Mouse (Mus musculus) cerebellum, postnatal 10 days (tissue): ENCODE data around the gene 4930548H24Rik.
"Not testable (repeated sequence)": the region's sequence is repeated elsewhere in the genome, so short reads cannot be mapped to it uniquely, and the experiment has no call there.

Source experiments
- DNase-seq, 2 experiments: peaks; one replicate each; pipeline ENCODE4 v3.0.0; 2021; ENCODE audit warnings: mixed read lengths in 2 of 2

4930548H24Rik gene

DNA sequence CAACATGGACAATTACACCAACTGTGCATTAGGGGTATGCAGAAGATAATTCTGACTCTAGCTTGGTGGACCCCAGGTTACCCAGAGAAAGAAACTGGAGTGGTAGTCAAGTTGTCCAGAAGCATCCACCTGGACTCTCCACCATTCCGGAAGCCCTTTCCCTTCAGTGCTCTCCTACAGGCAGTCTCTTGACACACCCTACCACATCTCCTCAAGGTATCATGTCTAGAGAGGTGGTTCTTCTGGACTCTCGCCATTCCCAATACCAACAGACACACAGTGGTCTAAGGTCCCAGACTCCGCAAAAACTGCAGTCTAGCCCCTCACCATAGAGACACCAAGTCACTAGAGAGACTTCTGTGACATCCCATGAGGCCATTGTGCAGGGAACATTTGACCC is at the start of gene 4930548H24Rik:
4930548H24Rik (plus strand) TSS at position 301 of the 400 bp plus-strand sequence.
- DNase-seq: no peak

DNA sequence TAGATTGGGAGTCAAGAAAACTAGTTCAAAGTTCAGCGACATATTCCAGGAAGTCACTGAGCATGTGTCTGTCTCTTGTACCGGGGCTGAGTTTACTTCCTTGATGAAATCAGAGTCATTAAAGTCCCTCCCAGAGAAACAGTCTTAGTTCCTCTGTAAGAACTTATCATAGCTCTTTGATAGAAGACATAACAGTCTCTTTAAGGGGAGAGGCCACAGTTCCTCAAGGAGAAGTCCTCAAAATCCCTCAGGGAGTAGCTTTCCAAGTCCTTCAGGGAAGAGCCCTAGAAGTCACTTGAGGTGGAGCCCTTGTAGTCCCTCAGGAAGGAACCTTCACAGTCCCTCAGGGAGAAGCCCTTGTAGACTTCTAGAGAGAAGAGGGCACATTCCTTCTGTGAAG is 34.2 kb upstream of the 4930548H24Rik start:
- DNase-seq: no peak

DNA sequence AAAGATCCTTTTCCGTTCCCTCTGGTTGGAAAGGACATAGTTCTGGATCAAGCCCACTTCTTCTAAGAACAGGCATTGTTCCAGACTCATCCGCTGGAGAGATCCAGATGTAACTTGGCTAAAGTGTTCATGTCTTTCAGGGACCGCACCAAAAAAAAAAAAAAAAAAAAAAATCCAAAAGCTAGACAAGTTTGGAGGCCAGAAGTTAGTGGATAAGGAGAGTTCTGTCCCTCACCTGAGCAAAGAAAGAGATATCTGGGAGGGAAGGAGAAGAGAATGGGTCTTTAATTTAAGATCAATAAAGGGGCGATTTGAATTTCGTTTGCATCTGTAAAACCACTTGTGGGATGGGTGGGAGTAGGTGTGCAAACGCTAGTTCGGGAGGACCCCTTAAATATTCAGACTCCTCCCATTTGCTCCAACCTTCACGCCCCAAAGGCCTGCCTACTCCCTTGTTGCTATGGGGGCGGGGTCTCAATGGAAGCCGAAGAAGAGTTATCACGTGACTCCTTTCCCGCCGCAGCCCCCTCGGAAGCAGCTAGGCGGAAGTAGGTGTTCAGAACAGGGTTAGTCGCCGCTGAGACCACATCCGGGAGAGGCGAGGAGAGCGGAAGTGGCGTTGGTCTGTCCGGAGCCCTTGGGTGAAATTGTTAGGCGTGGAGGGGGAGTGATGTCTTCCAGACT is 33.5 kb upstream of the 4930548H24Rik start, which contains the start of gene Zfp512:
Zfp512 (plus strand) TSS at position 554 of the 684 bp plus-strand sequence.
- peak; percentile 96 to 97 for DNase-seq

DNA sequence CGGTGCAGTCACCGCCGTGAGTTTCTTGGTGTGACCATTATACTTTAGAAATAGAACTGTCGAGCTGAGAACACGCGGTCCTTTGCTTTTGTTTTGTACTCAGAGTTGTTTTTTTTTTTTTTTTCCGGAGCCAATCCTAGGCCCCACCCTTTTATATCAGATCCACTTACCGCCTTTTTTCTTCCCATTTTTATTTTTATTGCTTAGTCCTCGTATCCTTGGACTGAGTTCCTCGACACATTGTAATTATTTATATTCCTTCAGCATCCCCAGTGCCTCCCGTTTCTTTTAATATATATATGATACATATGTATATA is 33.0 kb upstream of the 4930548H24Rik start:
- no peak for DNase-seq

DNA sequence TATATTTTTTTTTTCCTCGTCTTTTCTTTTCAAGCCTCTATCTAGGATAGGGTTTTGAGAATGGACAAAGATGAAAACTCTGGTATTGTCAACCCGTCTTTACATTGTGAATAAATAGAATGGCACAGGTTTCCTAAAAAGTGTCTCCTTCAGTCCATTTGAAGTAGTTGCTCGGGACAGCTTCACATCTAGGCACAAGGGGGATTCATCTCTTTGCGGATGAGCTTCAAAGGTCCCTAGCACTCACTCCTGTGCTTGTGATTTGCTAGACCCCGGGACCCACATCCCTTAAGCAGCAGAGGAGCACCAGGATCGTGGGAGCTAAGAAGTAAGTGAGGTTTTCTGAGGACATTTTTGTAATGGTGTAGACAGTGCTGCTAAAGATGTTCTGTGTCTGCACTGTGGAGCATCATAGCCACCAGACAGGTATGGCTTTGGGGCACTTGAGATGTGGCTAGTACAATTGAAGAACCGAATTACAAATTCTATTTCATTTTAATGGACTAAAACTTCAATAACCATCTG is 32.6 kb upstream of the 4930548H24Rik start:
- peak in 1 of 2 experiments; percentile 24 for DNase-seq

DNA sequence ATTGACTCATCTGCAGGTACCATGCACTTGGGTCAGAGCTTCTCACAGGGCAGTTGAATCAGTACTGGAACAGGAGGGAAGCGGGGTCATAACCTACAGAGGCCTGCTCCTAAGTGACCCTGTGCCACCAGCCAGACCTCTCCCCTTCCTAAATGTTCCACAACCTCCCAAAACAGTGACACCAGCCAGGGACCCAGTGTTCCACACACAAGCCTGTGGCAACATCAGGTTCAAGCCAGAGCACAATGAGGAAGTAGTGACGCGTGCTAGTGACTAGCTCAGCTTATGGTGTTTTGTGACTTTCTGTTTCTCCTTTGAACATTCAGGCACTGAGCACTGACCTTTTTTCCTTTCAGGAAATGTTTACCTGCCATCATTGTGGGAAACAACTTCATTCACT is 17.7 kb upstream of the 4930548H24Rik start:
- no peak for DNase-seq

DNA sequence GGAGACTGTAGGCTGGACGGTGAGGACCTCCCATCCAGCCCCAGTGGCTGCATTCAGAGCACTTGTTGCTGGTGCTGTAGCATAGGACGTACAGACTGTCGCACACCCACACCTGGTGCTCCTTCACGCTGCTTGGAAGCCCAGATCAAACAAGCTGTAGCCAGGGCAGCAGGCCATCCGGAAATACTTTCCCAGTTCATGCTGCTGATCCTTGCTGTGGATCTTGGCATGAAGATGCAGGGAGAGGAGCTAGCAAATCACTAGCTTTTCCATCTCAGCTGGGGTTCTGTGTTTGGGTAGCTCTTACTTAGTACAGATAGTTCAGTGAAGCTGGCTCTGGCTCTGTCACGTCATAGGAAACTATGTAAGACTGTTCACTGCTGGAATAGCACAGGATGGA is 15.8 kb upstream of the 4930548H24Rik start:
- DNase-seq: no peak

DNA sequence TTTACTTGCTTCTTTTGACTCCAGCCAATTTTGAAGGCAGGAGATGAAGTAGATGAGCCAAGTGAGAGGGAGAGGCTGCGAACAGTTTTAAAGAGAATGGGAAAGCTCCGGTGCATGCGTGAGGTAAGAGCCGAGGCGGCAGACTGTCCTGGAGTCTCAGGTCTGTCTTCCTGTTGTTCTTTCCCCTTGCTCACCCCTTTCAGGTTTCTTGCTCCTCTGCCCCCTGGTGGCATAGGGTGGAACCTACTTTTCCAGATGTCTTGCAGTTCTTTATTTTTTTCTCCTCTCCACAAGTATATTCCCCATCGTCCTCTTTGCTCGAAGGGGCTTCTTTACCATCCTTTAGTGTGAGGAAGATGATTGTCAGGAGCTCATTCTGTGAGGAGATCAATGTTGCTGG is 15.2 kb upstream of the 4930548H24Rik start:
- DNase-seq: peak; percentile 52 to 58

DNA sequence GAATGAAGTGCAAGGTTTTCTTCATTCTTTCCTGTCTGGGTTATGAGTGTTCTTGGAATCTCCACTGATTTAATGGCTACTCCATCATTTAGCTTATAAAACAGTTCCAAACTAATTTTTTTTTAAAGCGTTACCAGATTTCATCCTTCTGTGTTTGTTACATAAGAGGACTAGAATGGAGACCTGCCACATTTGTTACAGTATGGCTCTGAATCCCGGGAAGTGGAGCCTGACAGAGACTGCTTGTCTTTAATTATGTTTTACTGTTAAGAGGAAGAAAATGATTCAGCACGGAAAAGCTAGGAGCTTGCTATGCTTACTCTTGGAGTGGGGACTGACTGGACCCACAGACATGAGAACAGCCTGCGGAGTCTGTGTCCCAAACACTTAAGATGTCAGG is 5.0 kb upstream of the 4930548H24Rik start:
- no peak for DNase-seq

DNA sequence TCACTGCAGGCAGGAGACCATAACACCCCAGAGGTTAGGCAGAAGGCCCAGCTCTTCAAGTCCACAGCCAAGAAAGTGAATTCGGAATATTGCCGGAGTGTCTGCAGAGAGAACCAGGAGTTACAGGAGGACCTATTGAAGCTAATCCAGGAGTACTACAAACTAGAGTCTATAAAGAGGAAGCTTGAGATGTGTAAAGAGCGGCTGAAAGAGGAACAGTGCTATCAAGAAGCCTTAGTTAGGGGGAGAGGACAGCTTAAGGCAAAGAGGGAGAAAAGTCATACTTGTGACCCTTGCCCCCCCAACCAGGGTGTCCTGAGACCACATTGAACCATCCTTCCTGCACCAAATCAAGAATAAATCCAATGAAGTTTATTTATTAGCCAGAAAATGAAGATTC is 2.3 kb downstream of the 4930548H24Rik start:
- no peak for DNase-seq

DNA sequence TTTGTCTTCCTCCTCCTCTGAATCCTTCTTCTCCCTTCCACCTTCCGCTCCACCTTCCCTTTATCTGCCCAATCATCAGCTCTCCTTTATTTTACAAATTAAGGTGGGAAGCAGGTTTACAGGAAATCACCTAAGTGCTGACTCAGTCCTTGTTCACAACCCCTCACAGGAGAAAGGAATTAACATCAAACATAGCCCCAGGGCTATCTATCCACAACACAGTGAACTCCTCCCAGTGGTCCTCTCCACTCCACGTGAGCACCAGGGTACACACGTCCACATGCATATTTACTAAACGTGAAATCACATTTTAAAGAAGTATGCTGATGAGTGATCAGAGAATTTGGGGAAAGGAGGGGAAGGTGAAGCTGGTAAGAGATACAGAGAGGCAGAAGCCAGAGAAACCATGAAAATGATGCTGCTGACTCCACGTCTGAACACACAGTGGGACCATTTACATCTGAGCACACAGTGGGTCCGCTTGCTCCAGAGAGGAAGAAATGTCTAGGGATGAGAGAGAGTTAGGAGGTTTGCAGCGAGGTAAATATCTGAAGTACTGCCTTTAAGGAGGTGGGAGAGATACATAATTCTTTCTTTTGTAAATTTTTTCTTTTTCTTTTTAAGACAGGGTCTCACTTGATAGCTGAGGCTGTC is 3.7 kb downstream of the 4930548H24Rik start:
- DNase-seq: no peak

DNA sequence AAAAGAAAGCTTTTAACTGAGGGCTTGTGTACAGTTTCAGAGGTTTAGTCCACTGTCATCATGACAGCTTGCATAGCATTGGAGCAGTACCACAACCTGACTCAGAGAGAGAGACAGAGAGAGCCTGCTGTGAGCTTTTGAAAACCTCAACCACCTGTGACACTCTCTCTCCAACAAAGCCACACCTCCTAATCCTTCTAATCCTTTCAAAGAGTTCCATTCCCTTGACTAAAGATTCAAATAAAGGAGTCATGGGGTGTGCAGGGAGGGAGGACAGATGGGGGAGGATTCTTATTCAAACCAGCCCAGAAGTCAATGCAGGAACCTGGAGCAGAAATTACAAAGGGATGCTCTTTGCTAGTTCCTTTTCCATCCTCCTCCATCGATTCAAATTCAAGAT is 6.5 kb downstream of the 4930548H24Rik start:
- no peak for DNase-seq

DNA sequence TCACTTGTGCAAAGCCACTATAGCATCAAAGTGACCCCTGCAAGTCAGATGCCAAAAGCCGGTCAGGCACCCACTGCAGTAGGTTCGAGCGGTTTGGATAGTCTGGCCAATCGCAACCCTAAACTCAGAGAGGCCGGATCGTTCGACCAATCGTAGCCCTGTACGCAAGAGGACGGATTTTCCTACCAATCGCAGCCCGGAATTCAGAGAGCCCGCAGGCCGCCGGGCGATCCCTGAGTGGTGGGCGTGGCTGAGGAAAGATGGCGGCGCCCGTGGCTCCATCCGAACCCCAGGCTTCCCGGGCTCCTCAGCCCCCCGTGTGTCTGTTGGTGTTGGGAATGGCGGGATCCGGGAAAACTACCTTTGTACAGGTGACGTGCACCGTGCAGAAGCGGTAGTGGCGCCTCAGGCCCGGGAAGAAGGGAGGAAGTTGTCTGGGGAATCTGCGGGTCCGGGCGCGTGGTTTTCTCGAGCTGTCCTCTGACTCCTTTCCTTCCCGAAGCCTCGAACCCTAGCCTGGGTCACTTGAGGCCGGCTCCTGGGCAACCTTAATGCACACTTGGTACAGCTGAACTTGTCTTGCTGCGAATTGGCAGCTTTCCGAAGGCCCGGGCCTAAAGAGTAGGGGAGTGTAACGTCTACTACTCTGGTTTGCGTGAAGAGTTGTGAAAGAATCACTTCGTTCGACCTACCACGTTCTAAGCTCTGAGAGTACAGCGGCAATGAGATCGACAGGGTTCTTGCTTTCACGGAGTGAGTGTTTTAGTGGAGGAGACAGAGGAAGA is 9.2 kb downstream of the 4930548H24Rik start, which contains the start of gene Gpn1:
Gpn1 (plus strand) TSS at position 229 of the 785 bp plus-strand sequence.
- DNase-seq: peak; percentile 95

DNA sequence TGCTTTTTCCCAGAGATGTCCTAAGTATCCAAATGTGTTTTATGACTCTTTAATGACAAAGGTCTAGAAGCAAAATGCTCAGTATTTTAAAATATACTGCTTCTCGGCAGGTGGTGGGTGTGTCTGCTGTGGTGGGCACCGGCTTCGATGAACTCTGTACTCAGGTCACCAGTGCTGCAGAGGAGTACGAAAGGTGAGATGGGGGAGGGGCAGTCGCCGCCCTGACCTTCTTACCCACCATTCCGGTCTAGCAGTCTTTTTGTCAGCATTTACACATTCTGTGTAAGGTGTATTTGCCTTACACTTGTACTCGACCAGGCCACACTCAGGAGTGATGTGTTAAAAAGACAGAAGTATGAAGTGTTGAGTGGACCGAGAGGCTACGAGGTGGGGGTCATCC is 19.3 kb downstream of the 4930548H24Rik start:
- DNase-seq: no peak

DNA sequence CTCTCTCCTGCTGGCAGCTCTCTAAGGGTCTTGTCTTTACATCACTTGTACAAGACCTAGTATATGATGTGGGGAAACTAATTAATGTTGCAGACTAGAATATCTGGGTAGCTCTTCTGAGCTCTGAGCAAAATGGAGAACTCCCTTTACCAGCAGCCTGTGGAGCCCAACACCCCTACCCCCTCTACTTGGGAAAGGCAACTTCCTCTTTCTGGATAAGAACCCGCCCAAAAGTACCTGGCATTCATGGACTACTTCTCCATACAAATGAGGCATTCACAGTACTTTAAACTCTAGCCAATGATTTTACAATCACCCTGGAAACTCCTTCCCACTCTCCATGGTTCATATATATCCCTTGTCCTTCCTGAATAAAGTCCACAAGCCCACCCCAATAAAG is 26.9 kb downstream of the 4930548H24Rik start:
- DNase-seq: no peak

DNA sequence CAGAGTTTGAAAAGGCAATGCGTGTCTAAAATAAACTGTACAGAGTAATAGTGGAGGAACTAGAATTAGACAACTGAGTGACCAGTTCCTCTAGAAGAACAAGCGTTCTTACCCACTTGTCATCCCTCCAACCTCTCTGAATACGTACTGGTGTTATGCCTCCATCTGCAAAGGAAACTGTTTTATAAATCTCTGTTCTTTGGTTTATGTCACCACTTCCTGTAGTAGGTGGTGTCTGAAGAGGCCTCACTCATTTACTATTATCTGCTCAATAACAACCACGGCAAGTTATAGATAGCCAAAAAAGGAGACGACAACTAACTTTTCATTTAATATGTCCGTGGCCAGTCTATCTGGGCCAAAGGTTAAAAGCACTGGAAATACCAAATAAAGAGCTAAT is 35.0 kb downstream of the 4930548H24Rik start:
- no peak for DNase-seq

DNA sequence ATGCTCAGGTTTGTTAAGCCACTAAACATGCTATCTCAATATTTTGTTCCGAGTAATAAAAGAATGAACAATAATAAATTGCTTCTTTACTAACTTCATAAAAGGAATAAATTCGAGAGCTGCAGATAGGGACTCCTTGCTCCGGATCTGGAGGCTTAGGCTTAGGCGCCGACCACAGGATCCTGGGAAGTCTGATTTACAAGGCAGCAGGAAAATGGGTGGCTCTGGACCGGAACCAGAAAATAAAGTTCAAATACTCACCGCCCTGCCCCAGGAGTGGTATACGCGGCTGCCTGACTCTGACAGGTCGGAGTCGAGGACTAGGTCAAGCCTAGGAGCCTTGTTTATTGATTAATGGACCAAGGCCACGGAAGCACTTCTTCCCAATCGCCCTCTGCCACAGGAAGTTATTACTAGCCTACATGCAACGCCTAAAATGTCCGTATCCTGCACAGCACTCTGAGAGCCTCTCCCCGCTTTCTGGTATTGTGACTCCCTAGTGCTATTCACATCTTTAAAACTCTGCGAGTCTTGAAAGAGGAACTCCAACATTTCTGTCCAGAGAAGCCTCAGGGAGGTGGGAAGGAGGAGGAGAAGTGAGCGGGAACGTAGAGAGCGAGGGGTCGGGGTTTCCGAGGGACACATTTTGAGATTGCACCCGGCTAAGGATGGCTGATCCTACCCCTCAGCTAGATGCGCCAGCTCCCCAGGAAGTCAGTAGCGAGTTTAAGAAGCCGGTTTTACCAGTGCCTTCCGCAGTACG is 41.0 kb downstream of the 4930548H24Rik start, which contains the start of gene Slc4a1ap:
Slc4a1ap (plus strand) TSS at position 642 of the 763 bp plus-strand sequence.
- peak; percentile 86 to 90 for DNase-seq

DNA sequence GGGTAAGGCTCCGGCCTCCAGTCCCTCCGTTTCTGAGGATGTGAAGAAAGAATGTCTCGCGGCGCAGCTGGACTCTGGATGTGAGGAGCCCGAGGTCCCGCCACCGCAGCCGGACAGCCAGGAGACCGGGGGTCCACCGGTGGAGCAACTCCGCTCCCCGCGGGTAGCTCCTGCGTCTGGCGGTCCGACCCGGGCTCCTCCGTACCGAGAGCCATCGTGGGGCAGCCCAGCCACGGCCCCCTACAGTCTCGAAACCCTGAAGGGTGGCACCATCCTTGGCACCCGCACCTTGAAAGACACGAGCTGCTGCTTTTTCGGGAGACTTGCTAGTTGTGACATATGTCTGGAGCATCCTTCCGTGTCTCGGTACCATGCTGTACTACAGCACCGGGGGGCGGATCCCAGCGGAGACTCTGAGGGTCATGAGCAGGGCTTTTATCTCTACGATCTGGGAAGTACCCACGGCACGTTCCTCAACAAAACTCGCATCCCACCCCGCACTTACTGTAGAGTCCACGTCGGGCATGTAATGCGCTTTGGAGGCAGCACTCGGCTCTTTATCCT is 41.7 kb downstream of the 4930548H24Rik start:
- DNase-seq: no peak

DNA sequence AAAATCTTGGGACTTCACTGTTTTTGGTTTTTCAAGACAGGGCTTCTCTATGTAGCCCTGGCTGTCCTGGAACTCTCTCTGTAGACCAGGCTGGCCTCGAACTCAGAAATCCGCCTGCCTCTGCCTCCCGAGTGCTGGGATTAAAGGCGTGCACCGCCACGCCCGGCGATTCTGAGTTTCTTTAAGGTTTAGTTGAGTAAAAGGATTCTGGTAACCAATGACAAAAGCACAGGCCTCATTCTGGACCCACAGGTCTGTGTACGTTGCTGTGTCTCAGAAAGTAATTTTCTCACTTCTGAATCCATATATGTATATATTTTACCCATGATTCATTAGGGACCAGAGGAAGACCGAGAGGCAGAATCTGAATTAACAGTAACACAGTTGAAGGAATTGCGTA is 42.2 kb downstream of the 4930548H24Rik start, which contains the start of gene Supt7l:
Supt7l (minus strand) TSS at position 101 of the 400 bp plus-strand sequence.
- not testable (repeated sequence) for DNase-seq

DNA sequence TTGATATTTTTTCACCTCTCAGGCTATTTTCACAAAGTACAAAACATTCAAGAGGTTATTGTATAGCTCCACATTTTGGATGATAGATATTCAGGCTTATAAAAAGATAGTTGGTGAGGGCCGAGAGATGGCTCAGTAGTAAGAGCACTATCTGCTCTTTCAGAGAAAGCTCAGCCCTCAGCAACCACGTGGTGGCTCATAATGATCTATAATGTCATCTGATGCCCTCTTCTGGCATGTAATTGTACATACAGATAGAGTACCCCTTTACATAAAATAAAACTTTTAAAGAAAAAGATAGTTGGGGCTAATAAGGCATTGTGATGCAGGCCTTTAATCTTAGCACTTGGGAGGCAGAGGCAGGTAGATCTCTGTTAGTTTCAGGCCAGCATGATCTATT is 43.0 kb downstream of the 4930548H24Rik start:
- no peak for DNase-seq

DNA sequence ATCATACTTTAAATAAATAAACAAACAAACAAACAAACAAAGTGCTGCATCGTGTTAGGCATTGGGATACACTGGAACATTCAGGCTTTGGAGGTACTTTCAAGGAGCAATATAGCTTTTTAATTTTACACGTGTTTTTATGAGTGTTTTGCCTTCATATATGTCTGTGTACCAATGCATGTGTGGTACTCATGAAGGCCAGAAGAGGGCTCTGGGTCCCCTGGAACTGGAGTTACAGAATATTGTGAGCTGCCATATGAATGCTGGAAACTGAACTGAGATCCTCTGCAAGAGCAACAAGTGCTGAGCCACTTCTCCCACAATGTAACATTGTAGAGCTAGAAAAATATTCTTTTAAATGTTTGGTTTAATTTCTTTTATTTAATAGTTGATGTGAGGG is 49.7 kb downstream of the 4930548H24Rik start:
- no peak for DNase-seq
